In the genomic region with DNA sequence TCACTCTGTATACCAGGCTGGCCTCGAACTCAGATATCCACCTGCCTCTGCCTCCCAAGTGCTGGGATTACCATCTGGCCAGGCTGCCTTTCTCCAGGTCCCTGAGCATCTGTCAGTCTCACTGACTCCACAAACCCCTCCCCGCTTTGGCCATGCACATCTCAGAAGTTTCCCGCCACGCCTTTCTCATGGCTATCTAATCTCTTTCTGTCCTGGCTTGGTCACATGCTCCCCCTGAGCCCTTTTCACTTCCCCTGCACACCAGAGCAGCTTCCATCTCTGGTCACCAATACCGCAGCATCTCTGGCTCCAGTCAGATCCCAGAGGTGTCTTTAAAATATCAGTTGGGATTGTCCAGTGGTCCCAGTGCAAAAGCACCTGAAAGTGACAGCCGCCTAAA, we compare ENCODE assay signal across 7 mouse cellular contexts. TPM values are rescaled to one million over a fixed set of nuclear protein-coding genes. Genes with fewer than 3 reads are reported as not detected.
A peak's percentile ranks its signal among the peaks of the same experiment; 100 is the strongest.
DNase-seq lines count a peak whose midpoint lies in the region; ATAC-seq and TF ChIP-seq lines count a peak whose summit lies in the region.
"Not testable (repeated sequence)": the region's sequence is repeated elsewhere in the genome, so short reads cannot be mapped to it uniquely, and the experiment has no call there.
"Had no signal": no experiment of that assay in that cellular context is flagged by ENCODE, and none has a peak within 500 bp of the region (broad histone marks: within the 10 kb centered on the region; RNA-seq: fewer than 3 reads in every experiment).

No protein-coding gene starts in this region.

- DNase-seq in CH12.LX (ENCODE audit: extremely low read depth) (peak; percentile 69), MEL (ENCODE audit: low read depth, low spot score) (peak; percentile 32)
- peak; percentile 89 for DNase-seq in heart, embryonic 10.5 days (ENCODE audit: low spot score)
- DNase-seq in layer of hippocampus, adult 9-11 months = peak; percentile 13
- peak; percentile 25 for DNase-seq in liver, embryonic 13.5 days

- H3K36me3 ChIP-seq in CH12.LX (replicated peaks in 1 of 2; ENCODE audit: control insufficient read depth in 1 of 2, insufficient read depth in 1 of 2, low read length in 1 of 2) = peaks cover 25 to 50% of the 10 kb centered on the region in 2 experiments
- not testable (repeated sequence) for H3K36me3 ChIP-seq in MEL (ENCODE audit: control insufficient read depth in 1 of 2, insufficient read depth in 2 of 2, low read length in 2 of 2); heart, embryonic 10.5 days; heart, embryonic 12.5 days; liver, embryonic 13.5 days

- TF ChIP-seq RAD21 in CH12.LX (IDR thresholded peaks at IDR 0.05; ENCODE audit: low read depth, low read length); MEL (IDR thresholded peaks at IDR 0.05; ENCODE audit: low read depth, low read length): not testable (repeated sequence)

- not testable (repeated sequence) for TF ChIP-seq CTCF in CH12.LX (conservative IDR thresholded peaks at IDR 0.05 in 1 of 2, IDR thresholded peaks at IDR 0.05 in 1 of 2; ENCODE audit: low read depth in 2 of 2, low read length in 2 of 2); MEL (IDR thresholded peaks at IDR 0.05 in 2 of 3, conservative IDR thresholded peaks at IDR 0.05 in 1 of 3; ENCODE audit: control insufficient read depth in 1 of 3, insufficient read depth in 1 of 3, low read depth in 2 of 3, low read length in 3 of 3, poor library complexity in 1 of 3, severe bottlenecking in 1 of 3)

- H3K27ac ChIP-seq in CH12.LX (ENCODE audit: insufficient read depth, low read depth) = peak overlapping the region; percentile 94
- not testable (repeated sequence) for H3K27ac ChIP-seq in MEL (ENCODE audit: control insufficient read depth, low read depth, low read length); heart, embryonic 10.5 days; heart, embryonic 12.5 days (ENCODE audit: poor library complexity, severe bottlenecking); liver, embryonic 13.5 days

- H3K4me2 ChIP-seq in CH12.LX (ENCODE audit: insufficient read depth, low read depth, poor library complexity, severe bottlenecking) = peak overlapping the region; percentile 97
- not testable (repeated sequence) for H3K4me2 ChIP-seq in heart, embryonic 12.5 days; liver, embryonic 13.5 days

- TF ChIP-seq POLR2A in CH12.LX (IDR thresholded peaks at IDR 0.05; ENCODE audit: low read depth, low read length); MEL (IDR thresholded peaks at IDR 0.05; ENCODE audit: control insufficient read depth in 1 of 2, insufficient read depth in 1 of 2, low read depth in 1 of 2, low read length in 2 of 2, poor library complexity in 1 of 2): not testable (repeated sequence)

- not testable (repeated sequence) for TF ChIP-seq EP300 in CH12.LX (IDR thresholded peaks at IDR 0.05; ENCODE audit: low read length); MEL (IDR thresholded peaks at IDR 0.05; ENCODE audit: low read depth in 1 of 2, low read length in 2 of 2)

- 36% methylated on average over 6 of the region's 6 CpGs for WGBS in heart, embryonic 10.5 days
- WGBS in heart, embryonic 12.5 days = 41% methylated on average over 6 of the region's 6 CpGs
- 26% methylated on average over 6 of the region's 6 CpGs for whole genome bisulfite sequencing in liver, embryonic 13.5 days (ENCODE audit: insufficient replicate concordance)

- peaks cover 77% of the 10 kb centered on the region for H3K79me2 ChIP-seq in CH12.LX (replicated peaks; ENCODE audit: control insufficient read depth, extremely low read depth, insufficient read depth, poor library complexity, severe bottlenecking)
- H3K79me2 ChIP-seq in MEL (ENCODE audit: control insufficient read depth, insufficient read depth, low read length, poor library complexity) = not testable (repeated sequence)

- in situ Hi-C loops in CH12.LX (cut with MboI; ENCODE audit: low pct_ligation_motif_present, low pct_unique_long_range_greater_than_20kb, low sequenced_read_pairs) = loop anchor here (5.0 to 10.0 kb wide), 3 partner anchors 73 to 355 kb away; partner anchors contain the start of gene Eif3d

- peak; percentile 69 for ATAC-seq in heart, embryonic 12.5 days (ENCODE audit: insufficient number of reproducible peaks, low FRiP score)
- not testable (repeated sequence) for ATAC-seq in liver, embryonic 13.5 days (ENCODE audit: low read depth)

- not testable (repeated sequence) for H3K27me3 ChIP-seq in CH12.LX (replicated peaks); MEL (ENCODE audit: control insufficient read depth in 1 of 2, insufficient read depth in 2 of 2, low read length in 2 of 2); heart, embryonic 10.5 days (ENCODE audit: insufficient read depth, poor library complexity, severe bottlenecking); heart, embryonic 12.5 days (replicated peaks); liver, embryonic 13.5 days

- H3K9me3 ChIP-seq in CH12.LX (replicated peaks; ENCODE audit: low read length); MEL (replicated peaks; ENCODE audit: insufficient read depth, low read length); heart, embryonic 10.5 days; heart, embryonic 12.5 days (replicated peaks); liver, embryonic 13.5 days (replicated peaks): not testable (repeated sequence)

- dilution Hi-C loops in CH12.LX (cut with MboI; ENCODE audit: extremely low pct_ligation_motif_present, extremely low pct_unique_long_range_greater_than_20kb, low sequenced_read_pairs) = not testable (repeated sequence)

- H3K9ac ChIP-seq in CH12.LX (ENCODE audit: insufficient read depth, low read depth) = peak overlapping the region; percentile 83; the same call in 1 of the 2 replicates
- H3K9ac ChIP-seq in MEL (ENCODE audit: control insufficient read depth, low read depth, low read length, poor library complexity, severe bottlenecking); heart, embryonic 12.5 days; liver, embryonic 13.5 days: not testable (repeated sequence)

- peak overlapping the region in 2 of 3 experiments; percentile 17 to 47 for H3K4me3 ChIP-seq in CH12.LX (replicated peaks in 1 of 3; ENCODE audit: low read depth in 2 of 3, low read length in 2 of 3, poor library complexity in 1 of 3)
- not testable (repeated sequence) for H3K4me3 ChIP-seq in MEL (ENCODE audit: control insufficient read depth in 1 of 2, insufficient read depth in 1 of 2, low read depth in 2 of 2, low read length in 2 of 2); heart, embryonic 10.5 days; heart, embryonic 12.5 days; liver, embryonic 13.5 days (replicated peaks)

- H3K4me1 ChIP-seq in CH12.LX (ENCODE audit: control insufficient read depth in 1 of 2, insufficient read depth in 2 of 2) (peaks cover 21 to 57% of the 10 kb centered on the region in 2 experiments), MEL (ENCODE audit: control insufficient read depth in 1 of 2, insufficient read depth in 2 of 2, low read length in 2 of 2) (peaks cover 2 to 19% of the 10 kb centered on the region in 2 experiments; a peak in 3 of 4 replicates)
- H3K4me1 ChIP-seq in heart, embryonic 10.5 days; heart, embryonic 12.5 days (replicated peaks): not testable (repeated sequence)
- H3K4me1 ChIP-seq in liver, embryonic 13.5 days (replicated peaks) = peaks cover 12% of the 10 kb centered on the region

TF ChIP-seq in CH12.LX, 34 proteins besides CTCF, POLR2A, EP300 and RAD21 (continues in another document):
- peak; percentile 44; the same call in 1 of the 2 replicates for TF ChIP-seq IRF4 (IDR thresholded peaks at IDR 0.05; ENCODE audit: low read depth, low read length)
- peak; percentile 61 for TF ChIP-seq MXI1 (IDR thresholded peaks at IDR 0.05; ENCODE audit: low read depth, low read length)
- peak; percentile 70; the same call in 1 of the 2 replicates for TF ChIP-seq SIN3A (IDR thresholded peaks at IDR 0.05; ENCODE audit: low read length)
- TF ChIP-seq MAX (IDR thresholded peaks at IDR 0.05; ENCODE audit: low read length) = peak; percentile 52

TF ChIP-seq in MEL, 35 proteins besides CTCF, POLR2A, EP300 and RAD21:
- TF ChIP-seq GATA1 (IDR thresholded peaks at IDR 0.05; ENCODE audit: low read depth, low read length) (0 out of 2 replicates have a peak, but pooled peaks have one; percentile 21), USF1 (IDR thresholded peaks at IDR 0.05; ENCODE audit: low read depth, low read length) (peak; percentile 74)

RNA-seq across cellular contexts. Expression of gene Csf2rb, which starts 4.4 kb away (rescaled TPM):
- 146 and 179 TPM in 2 replicates for total RNA-seq in CH12.LX (2012; rRNA removed)
- 124 and 134 TPM in 2 replicates for total RNA-seq in CH12.LX (2014; rRNA removed)
- polyA plus RNA-seq in CH12.LX (2012; ENCODE audit: insufficient read length, low read depth) = 222 and 269 TPM in 2 replicates
- 2.4 and 3.2 TPM in 2 replicates for total RNA-seq in MEL (2012; rRNA removed)
- polyA plus RNA-seq in MEL (2012; ENCODE audit: insufficient read depth in 1 of 2, insufficient read length in 2 of 2, low read depth in 1 of 2, low replicate concordance in 2 of 2, missing spikeins in 1 of 2) = 10 to 100 TPM in 1 of 2 experiments, not detected in 1; 10.1 TPM
- 8.2 and 9.3 TPM in 2 replicates for polyA plus RNA-seq in heart, embryonic 10.5 days (2016; fragmentation: Nextera tagmentation; extraction: Ambion mirVana)
- polyA plus RNA-seq in heart, embryonic 12.5 days (2016; fragmentation: Nextera tagmentation; extraction: Ambion mirVana) = 2.4 and 3.1 TPM in 2 replicates
- polyA plus RNA-seq in liver, embryonic 13.5 days (2015; fragmentation: Nextera tagmentation; extraction: Ambion mirVana) = 3.3 and 3.8 TPM in 2 replicates

RNA-seq across cellular contexts. Expression of gene Csf2rb2, which starts 24.5 kb away (rescaled TPM):
- 15.6 and 21.6 TPM in 2 replicates for total RNA-seq in CH12.LX (2012; rRNA removed)
- total RNA-seq in CH12.LX (2014; rRNA removed) = 9.9 and 14.8 TPM in 2 replicates
- 56.5 and 56.6 TPM in 2 replicates for polyA plus RNA-seq in CH12.LX (2012; ENCODE audit: insufficient read length, low read depth)
- 0.33 and 0.54 TPM in 2 replicates for total RNA-seq in MEL (2012; rRNA removed)
- 1 to 10 TPM in 1 of 2 experiments, not detected in 1; 1.8 TPM for polyA plus RNA-seq in MEL (2012; ENCODE audit: insufficient read depth in 1 of 2, insufficient read length in 2 of 2, low read depth in 1 of 2, low replicate concordance in 2 of 2, missing spikeins in 1 of 2)
- polyA plus RNA-seq in heart, embryonic 10.5 days (2016; fragmentation: Nextera tagmentation; extraction: Ambion mirVana) = 0.75 and 1.5 TPM in 2 replicates
- 0.48 and 0.51 TPM in 2 replicates for polyA plus RNA-seq in heart, embryonic 12.5 days (2016; fragmentation: Nextera tagmentation; extraction: Ambion mirVana)
- 0.54 and 0.83 TPM in 2 replicates for polyA plus RNA-seq in liver, embryonic 13.5 days (2015; fragmentation: Nextera tagmentation; extraction: Ambion mirVana)
- polyA plus RNA-seq: forebrain, embryonic 14.5 days had no signal

Comparison
In these comparisons a context has a peak if more than half of its experiments do, and no peak if none do; other contexts are left out.
1. DNase-seq: peak in every context shown above with its lines; median percentile 89 in heart, embryonic 10.5 days; 69 in CH12.LX; 32 in MEL; 25 in liver, embryonic 13.5 days; 13 in layer of hippocampus, adult 9-11 months.